Mouse (Mus musculus) stomach, embryonic 14.5 days (tissue): ENCODE results near the gene Rplp1. TPM values are rescaled to one million over a fixed set of nuclear protein-coding genes. Genes with fewer than 3 reads are reported as not detected.

Experiments
- ATAC-seq: fragments of 200-750 bp; cut with Nextera tagmentation; 2 replicates; pipeline ENCODE4 v1.8.0; 2017; ENCODE audit warnings: low read depth, moderate TSS enrichment; ENCODE audit not compliant: insufficient number of reproducible peaks, insufficient read depth, low FRiP score
- H3K27ac ChIP-seq: fragments of 300-500 bp; sonication (generic); 2 replicates; pipeline ENCODE4 v1.5.1; 2014; ENCODE audit warnings: mild to moderate bottlenecking, low read length, moderate library complexity, mixed read lengths
- H3K27me3 ChIP-seq: fragments of 300-500 bp; sonication (generic); 2 replicates; pipeline ENCODE4 v1.6.1; 2014; ENCODE audit warnings: low read length, control low read depth, mixed read lengths; ENCODE audit not compliant: control insufficient read depth, insufficient read depth
- H3K36me3 ChIP-seq: fragments of 300-500 bp; sonication (generic); 2 replicates; pipeline ENCODE4 v1.6.1; 2014; ENCODE audit warnings: mild to moderate bottlenecking, control low read depth, low read length, moderate library complexity, mixed read lengths; ENCODE audit not compliant: control insufficient read depth, insufficient read depth
- H3K4me1 ChIP-seq: fragments of 300-500 bp; sonication (generic); 2 replicates; pipeline ENCODE4 v1.6.1; 2014; ENCODE audit warnings: low read length, control low read depth, mixed read lengths; ENCODE audit not compliant: control insufficient read depth, insufficient read depth
- H3K4me2 ChIP-seq: fragments of 300-500 bp; sonication (generic); replicated peaks from 2 replicates; pipeline ENCODE4 v1.6.1; 2014; ENCODE audit warnings: low read depth, low read length, control low read depth
- H3K4me3 ChIP-seq: fragments of 300-500 bp; sonication (generic); 2 replicates; pipeline ENCODE4 v1.5.1; 2014; ENCODE audit warnings: low read depth, low read length, control low read depth
- H3K9ac ChIP-seq: fragments of 300-500 bp; sonication (generic); replicated peaks from 2 replicates; pipeline ENCODE4 v1.6.1; 2014; ENCODE audit warnings: low read depth, mild to moderate bottlenecking, control low read depth, low read length, moderate library complexity, mixed read lengths
- H3K9me3 ChIP-seq: fragments of 300-500 bp; sonication (generic); 2 replicates; pipeline ENCODE4 v1.6.1; 2016; ENCODE audit warnings: low read depth, low read length, control low read depth; ENCODE audit not compliant: control insufficient read depth
- WGBS: fragments of 180-500 bp; shearing (Covaris S2); extraction: QIAGEN DNeasy Blood & Tissue Kit; methylation state at CpG from one replicate; pipeline ENCODE4 v1.1.7; 2014; 5-methylcytosine and 5-hydroxymethylcytosine counted together
- polyA plus RNA-seq: library from polyadenylated mRNA; unstranded; fragments of >200 nt; fragmentation: Nextera tagmentation; extraction: Ambion mirVana; gene quantifications from 2 replicates; pipeline ENCODE4 v1.2.1, GENCODE M21; 2014

The Rplp1 gene
- polyA plus RNA-seq, 1 experiment from 2014 or later: 1,757 TPM

- Histone ChIP-seq H3K4me1 (peaks cover 20% of the 10 kb centered on the region), H3K9me3 (no peaks in the 10 kb centered on the region), H3K4me2 (no peak overlapping the region), H3K27ac (no peak overlapping the region), H3K27me3 (no peaks in the 10 kb centered on the region), H3K36me3 (peaks cover 20% of the 10 kb centered on the region; the same call in 1 of the 2 replicates), H3K4me3 (no peak overlapping the region), H3K9ac (no peak overlapping the region)
- WGBS: 78% methylated on average over 3 of the region's 3 CpGs
- ATAC-seq: no peak
Observed at GRCm38 (mm10) chr9:61908341-61908740, 6.0 kb downstream of the Rplp1 start.

- no peak overlapping the region for H3K4me3 ChIP-seq
- H3K27ac ChIP-seq: no peak overlapping the region
- ATAC-seq: no peak
- H3K36me3 ChIP-seq: peaks cover 14% of the 10 kb centered on the region; the same call in 1 of the 2 replicates
- no peak overlapping the region for H3K4me2 ChIP-seq
- H3K4me1 ChIP-seq: peaks cover 19% of the 10 kb centered on the region
- no peaks in the 10 kb centered on the region for H3K9me3 ChIP-seq
- 86% methylated on average over 4 of the region's 4 CpGs for WGBS
- no peaks in the 10 kb centered on the region for H3K27me3 ChIP-seq
- no peak overlapping the region for H3K9ac ChIP-seq
Observed at GRCm38 (mm10) chr9:61907621-61908295, 6.6 kb downstream of the Rplp1 start.

- Histone ChIP-seq H3K4me1 (peaks cover 16% of the 10 kb centered on the region), H3K4me2 (no peak overlapping the region), H3K27me3 (no peaks in the 10 kb centered on the region), H3K9ac (no peak overlapping the region), H3K36me3 (peaks cover 6% of the 10 kb centered on the region; the same call in 1 of the 2 replicates), H3K4me3 (no peak overlapping the region), H3K9me3 (no peaks in the 10 kb centered on the region), H3K27ac (no peak overlapping the region)
- WGBS: 66% methylated on average over 10 of the region's 10 CpGs
- ATAC-seq: no peak
Observed at GRCm38 (mm10) chr9:61906912-61907311, 7.4 kb downstream of the Rplp1 start.

- no peak overlapping the region for H3K27ac ChIP-seq
- 71% methylated on average over 5 of the region's 5 CpGs for WGBS
- no peaks in the 10 kb centered on the region for H3K27me3 ChIP-seq
- H3K4me2 ChIP-seq: no peak overlapping the region
- no peak overlapping the region for H3K9ac ChIP-seq
- peaks cover 16% of the 10 kb centered on the region for H3K4me1 ChIP-seq
- H3K36me3 ChIP-seq: no peaks in the 10 kb centered on the region
- H3K4me3 ChIP-seq: no peak overlapping the region
- no peak for ATAC-seq
- H3K9me3 ChIP-seq: no peaks in the 10 kb centered on the region
Observed at GRCm38 (mm10) chr9:61905576-61905975, 8.8 kb downstream of the Rplp1 start.

GRCm38 (mm10) chr9:61904201-61904600 is 10.1 kb downstream of the Rplp1 start:
- Histone ChIP-seq H3K36me3 (no peaks in the 10 kb centered on the region), H3K4me1 (peaks cover 16% of the 10 kb centered on the region), H3K27ac (no peak overlapping the region), H3K9me3 (no peaks in the 10 kb centered on the region), H3K9ac (no peak overlapping the region), H3K27me3 (0 out of 2 replicates have a peak, but pooled peaks cover 2% of the 10 kb centered on the region), H3K4me2 (0 out of 2 replicates have a peak overlapping the region, but pooled peaks have one; percentile 16), H3K4me3 (no peak overlapping the region)
- WGBS: 20% methylated on average over 7 of the region's 7 CpGs
- ATAC-seq: peak; percentile 42; the same call in 1 of the 2 replicates

- H3K4me2 ChIP-seq: no peak overlapping the region
- 0 out of 2 replicates have a peak, but pooled peaks cover 6% of the 10 kb centered on the region for H3K27me3 ChIP-seq
- H3K9ac ChIP-seq: no peak overlapping the region
- 53% methylated on average over 9 of the region's 9 CpGs for WGBS
- peaks cover 16% of the 10 kb centered on the region for H3K4me1 ChIP-seq
- H3K36me3 ChIP-seq: no peaks in the 10 kb centered on the region
- no peak overlapping the region for H3K27ac ChIP-seq
- no peak overlapping the region for H3K4me3 ChIP-seq
- H3K9me3 ChIP-seq: no peaks in the 10 kb centered on the region
- ATAC-seq: no peak
Observed at GRCm38 (mm10) chr9:61902445-61902844, 11.9 kb downstream of the Rplp1 start.

- Histone ChIP-seq H3K9me3 (no peaks in the 10 kb centered on the region), H3K4me2 (no peak overlapping the region), H3K9ac (no peak overlapping the region), H3K4me1 (peaks cover 16% of the 10 kb centered on the region), H3K36me3 (no peaks in the 10 kb centered on the region), H3K4me3 (no peak overlapping the region), H3K27ac (no peak overlapping the region), H3K27me3 (0 out of 2 replicates have a peak, but pooled peaks cover 6% of the 10 kb centered on the region)
- ATAC-seq: no peak
- WGBS: 81% methylated on average over 4 of the region's 4 CpGs
Observed at GRCm38 (mm10) chr9:61901574-61901973, 12.8 kb downstream of the Rplp1 start.

GRCm38 (mm10) chr9:61899804-61900203 is 14.5 kb downstream of the Rplp1 start:
- H3K9me3 ChIP-seq: no peaks in the 10 kb centered on the region
- H3K4me1 ChIP-seq: peaks cover 11% of the 10 kb centered on the region
- no peak overlapping the region for H3K27ac ChIP-seq
- H3K9ac ChIP-seq: no peak overlapping the region
- H3K4me3 ChIP-seq: no peak overlapping the region
- peak overlapping the region; percentile 22; the same call in 1 of the 2 replicates for H3K4me2 ChIP-seq
- no peaks in the 10 kb centered on the region for H3K36me3 ChIP-seq
- WGBS: 4% methylated on average over 16 of the region's 16 CpGs
- H3K27me3 ChIP-seq: 0 out of 2 replicates have a peak, but pooled peaks cover 6% of the 10 kb centered on the region
- ATAC-seq: no peak
